Mouse (Mus musculus) liver, postnatal 0 days (tissue): ENCODE results near the gene Laptm5. TPM values are rescaled to one million over a fixed set of nuclear protein-coding genes. Genes with fewer than 3 reads are reported as not detected.

Source experiments
- ATAC-seq: fragments of 200-750 bp; cut with Nextera tagmentation; 2 replicates; pipeline ENCODE4 v1.8.0; 2017; ENCODE audit warnings: mild to moderate bottlenecking, moderate library complexity
- DNase-seq: peaks from one replicate; pipeline ENCODE4 v3.0.0-alpha.2; 2016
- H3K27ac ChIP-seq: fragments of 300-500 bp; sonication (generic); 2 replicates; pipeline ENCODE4 v1.5.1; 2014; ENCODE audit warnings: antibody characterized with exemption, moderate library complexity, mild to moderate bottlenecking, low read depth
- H3K27me3 ChIP-seq: fragments of 300-500 bp; sonication (generic); 2 replicates; pipeline ENCODE4 v1.6.1; 2014; ENCODE audit warnings: low read length, control low read depth, mixed read lengths; ENCODE audit not compliant: insufficient read depth
- H3K36me3 ChIP-seq: fragments of 300-500 bp; sonication (generic); replicated peaks from 2 replicates; pipeline ENCODE4 v1.6.1; 2014; ENCODE audit warnings: mild to moderate bottlenecking, control low read depth, low read length, moderate library complexity, mixed read lengths; ENCODE audit not compliant: insufficient read depth
- H3K4me1 ChIP-seq: fragments of 300-500 bp; sonication (generic); 2 replicates; pipeline ENCODE4 v1.6.1; 2014; ENCODE audit warnings: antibody characterized with exemption, mild to moderate bottlenecking, control low read depth; ENCODE audit not compliant: insufficient read depth
- H3K4me2 ChIP-seq: fragments of 300-500 bp; sonication (generic); 2 replicates; pipeline ENCODE4 v1.6.1; 2014; ENCODE audit warnings: low read depth, mild to moderate bottlenecking, low read length, moderate library complexity, mixed read lengths
- H3K4me3 ChIP-seq: fragments of 300-500 bp; sonication (generic); 2 replicates; pipeline ENCODE4 v1.5.1; 2014; ENCODE audit warnings: low read depth, low read length
- H3K9ac ChIP-seq: fragments of 300-500 bp; sonication (generic); replicated peaks from 2 replicates; pipeline ENCODE4 v1.6.1; 2014; ENCODE audit warnings: mild to moderate bottlenecking, moderate library complexity
- H3K9me3 ChIP-seq: fragments of 300-500 bp; sonication (generic); 2 replicates; pipeline ENCODE4 v1.6.1; 2016; ENCODE audit warnings: mild to moderate bottlenecking, control low read depth, low read length, mixed read lengths
- CTCF ChIP-seq: sonication (generic); IDR thresholded peaks from 2 replicates; pipeline ENCODE4 v1.5.1; 2016; ENCODE audit warnings: antibody characterized with exemption, low read depth
- EP300 ChIP-seq: IDR thresholded peaks from 2 replicates; pipeline ENCODE4 v1.6.1; 2016; ENCODE audit warnings: antibody characterized with exemption, low read depth, mild to moderate bottlenecking
- WGBS: fragments of 180-500 bp; shearing (Covaris S2); extraction: QIAGEN DNeasy Blood & Tissue Kit; methylation state at CpG from one replicate; pipeline ENCODE4 v1.1.7; 2014; ENCODE audit not compliant: insufficient replicate concordance; 5-methylcytosine and 5-hydroxymethylcytosine counted together
- polyA plus RNA-seq: library from polyadenylated mRNA; unstranded; fragments of >200 nt; fragmentation: Nextera tagmentation; extraction: Ambion mirVana; gene quantifications from 2 replicates; pipeline ENCODE4 v1.2.1, GENCODE M21; 2015

The Laptm5 gene
- polyA plus RNA-seq, 1 experiment from 2014 or later = 113 TPM

GRCm38 (mm10) chr4:130944779-130945178, 31.9 kb downstream of the Laptm5 start:
- 52% methylated on average over 7 of the region's 7 CpGs for WGBS
- Histone ChIP-seq H3K36me3 (no peaks in the 10 kb centered on the region), H3K9ac (no peak overlapping the region), H3K4me3 (no peak overlapping the region), H3K27ac (no peak overlapping the region), H3K4me2 (no peak overlapping the region), H3K4me1 (no peaks in the 10 kb centered on the region), H3K27me3 (no peaks in the 10 kb centered on the region), H3K9me3 (no peaks in the 10 kb centered on the region)
- ATAC-seq = no peak
- no peak for DNase-seq
- TF ChIP-seq EP300 (no peak), CTCF (no peak)

- Histone ChIP-seq H3K4me2 (no peak overlapping the region), H3K27ac (no peak overlapping the region), H3K9ac (no peak overlapping the region; the same call in 1 of the 2 replicates), H3K27me3 (no peaks in the 10 kb centered on the region), H3K36me3 (no peaks in the 10 kb centered on the region), H3K4me3 (no peak overlapping the region), H3K9me3 (no peaks in the 10 kb centered on the region), H3K4me1 (no peaks in the 10 kb centered on the region)
- DNase-seq (peak; percentile 27), ATAC-seq (no peak)
- WGBS = 24% methylated on average over 13 of the region's 13 CpGs
- TF ChIP-seq CTCF (peak; percentile 82), EP300 (no peak)
These were observed 34.2 kb downstream of the Laptm5 start for GRCm38 (mm10) chr4:130947094-130947647.

GRCm38 (mm10) chr4:130949821-130950384, 37.0 kb downstream of the Laptm5 start:
- no peaks in the 10 kb centered on the region for H3K36me3 ChIP-seq
- no peak overlapping the region for H3K9ac ChIP-seq
- H3K4me3 ChIP-seq = no peak overlapping the region
- 0 out of 2 replicates have a peak, but pooled peaks cover 3% of the 10 kb centered on the region for H3K27me3 ChIP-seq
- no peaks in the 10 kb centered on the region for H3K9me3 ChIP-seq
- H3K27ac ChIP-seq = no peak overlapping the region
- WGBS = 78% methylated on average over 35 of the region's 35 CpGs
- ATAC-seq = no peak
- H3K4me1 ChIP-seq = no peaks in the 10 kb centered on the region
- TF ChIP-seq CTCF (no peak), EP300 (no peak)
- H3K4me2 ChIP-seq = no peak overlapping the region
- DNase-seq = no peak

GRCm38 (mm10) chr4:130952531-130952930, 39.6 kb downstream of the Laptm5 start:
- H3K27me3 ChIP-seq = 0 out of 2 replicates have a peak, but pooled peaks cover 3% of the 10 kb centered on the region
- H3K4me2 ChIP-seq = no peak overlapping the region
- H3K9ac ChIP-seq = no peak overlapping the region
- 31% methylated on average over 17 of the region's 17 CpGs for WGBS
- no peaks in the 10 kb centered on the region for H3K9me3 ChIP-seq
- TF ChIP-seq CTCF = peak; percentile 46
- TF ChIP-seq EP300 = no peak
- no peak overlapping the region for H3K4me3 ChIP-seq
- no peak overlapping the region for H3K27ac ChIP-seq
- DNase-seq (peak; percentile 40), ATAC-seq (no peak)
- no peaks in the 10 kb centered on the region for H3K36me3 ChIP-seq
- no peaks in the 10 kb centered on the region for H3K4me1 ChIP-seq

- WGBS = 76% methylated on average over 10 of the region's 10 CpGs
- DNase-seq (no peak), ATAC-seq (no peak)
- H3K4me2 ChIP-seq = no peak overlapping the region
- H3K4me3 ChIP-seq = no peak overlapping the region
- H3K27ac ChIP-seq = no peak overlapping the region
- no peaks in the 10 kb centered on the region for H3K9me3 ChIP-seq
- TF ChIP-seq CTCF (no peak), EP300 (no peak)
- no peaks in the 10 kb centered on the region for H3K4me1 ChIP-seq
- H3K9ac ChIP-seq = no peak overlapping the region
- H3K36me3 ChIP-seq = no peaks in the 10 kb centered on the region
- H3K27me3 ChIP-seq = 0 out of 2 replicates have a peak, but pooled peaks cover 3% of the 10 kb centered on the region
These were observed 44.2 kb downstream of the Laptm5 start for GRCm38 (mm10) chr4:130957156-130957555.

GRCm38 (mm10) chr4:130958812-130959211, 45.9 kb downstream of the Laptm5 start:
- DNase-seq (no peak), ATAC-seq (no peak)
- Histone ChIP-seq H3K27me3 (no peaks in the 10 kb centered on the region), H3K9me3 (no peaks in the 10 kb centered on the region), H3K36me3 (no peaks in the 10 kb centered on the region), H3K4me1 (no peaks in the 10 kb centered on the region), H3K4me2 (no peak overlapping the region), H3K4me3 (no peak overlapping the region), H3K27ac (no peak overlapping the region), H3K9ac (no peak overlapping the region)
- WGBS = 51% methylated on average over 5 of the region's 5 CpGs
- TF ChIP-seq EP300 (no peak), CTCF (no peak)
